Mouse (Mus musculus): ENCODE measurements around the gene A030005K14Rik.

DNA sequence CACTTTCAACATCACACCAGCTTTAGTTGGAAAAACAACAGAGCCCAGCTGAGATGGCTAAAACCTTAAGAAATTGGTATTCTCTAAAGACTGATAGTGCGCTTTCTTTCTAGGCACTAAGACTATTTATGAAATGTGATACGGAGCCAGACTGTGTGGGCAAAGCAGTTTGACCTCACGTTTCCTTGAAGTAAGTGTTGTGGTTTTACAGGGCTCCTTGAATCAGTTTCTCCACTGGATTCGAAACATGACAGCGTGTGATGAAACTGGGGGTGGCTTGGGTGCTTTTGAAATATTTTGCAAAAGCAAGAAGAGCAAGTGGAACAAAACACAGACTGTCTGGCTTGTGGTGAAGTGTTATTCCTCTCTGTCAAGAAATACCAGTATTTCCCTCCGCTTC is 17.8 kb upstream of the A030005K14Rik start:
- TF ChIP-seq CTCF (conservative IDR thresholded peaks at IDR 0.05; ENCODE audit: low read length) (no peak), POU5F1 (IDR thresholded peaks at IDR 0.05; ENCODE audit: borderline replicate concordance, low read length) (no peak), NANOG (IDR thresholded peaks at IDR 0.05; ENCODE audit: borderline replicate concordance, low read length) (no peak)

Data from E14TG2a.4 (cell line).